Mouse (Mus musculus): ENCODE data around the gene Krt33a.

DNA sequence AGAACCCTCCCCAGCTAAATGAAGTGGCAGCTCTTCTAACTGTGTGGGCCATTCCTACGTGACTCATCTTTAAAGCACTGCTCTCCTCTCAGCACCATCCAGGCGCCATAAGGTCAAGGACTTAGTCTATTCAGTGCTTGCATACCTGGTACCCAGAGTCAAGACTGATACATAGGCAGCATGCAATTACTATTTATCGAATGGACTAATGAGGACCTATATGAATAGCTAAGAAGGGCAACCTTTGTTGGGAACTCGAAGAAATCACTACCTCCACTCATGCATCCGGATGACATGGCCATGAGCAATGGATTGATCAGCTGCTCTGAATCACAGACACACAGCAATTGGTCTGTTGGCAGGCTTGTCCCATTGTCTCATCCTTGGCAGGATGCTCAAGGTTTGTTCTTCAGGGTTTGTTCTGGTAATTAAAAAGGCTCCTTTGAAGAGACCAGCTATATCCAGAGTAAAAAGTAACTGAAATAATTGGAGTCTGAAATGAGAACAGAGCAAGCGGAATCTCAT is 26.1 kb downstream of the Krt33a start:
- TF ChIP-seq POLR2A (IDR thresholded peaks at IDR 0.05; ENCODE audit: insufficient read depth, low read depth, low read length) (no peak), CTCF (IDR thresholded peaks at IDR 0.05; ENCODE audit: insufficient read depth, low read depth, low read length) (no peak)

Data from olfactory bulb, adult 2 months (tissue).